Mouse (Mus musculus): ENCODE results near the gene Clptm1l.

The Clptm1l gene

GRCm38 (mm10) chr13:73658953-73659352, 55.1 kb downstream of the Clptm1l start:
- no peak for DNase-seq (ENCODE audit: low read depth, low spot score)

GRCm38 (mm10) chr13:73660163-73660695, 56.4 kb downstream of the Clptm1l start:
- DNase-seq (ENCODE audit: low read depth, low spot score) = no peak

Measured in embryo, embryonic 11.5 days (tissue).